In the genomic region with DNA sequence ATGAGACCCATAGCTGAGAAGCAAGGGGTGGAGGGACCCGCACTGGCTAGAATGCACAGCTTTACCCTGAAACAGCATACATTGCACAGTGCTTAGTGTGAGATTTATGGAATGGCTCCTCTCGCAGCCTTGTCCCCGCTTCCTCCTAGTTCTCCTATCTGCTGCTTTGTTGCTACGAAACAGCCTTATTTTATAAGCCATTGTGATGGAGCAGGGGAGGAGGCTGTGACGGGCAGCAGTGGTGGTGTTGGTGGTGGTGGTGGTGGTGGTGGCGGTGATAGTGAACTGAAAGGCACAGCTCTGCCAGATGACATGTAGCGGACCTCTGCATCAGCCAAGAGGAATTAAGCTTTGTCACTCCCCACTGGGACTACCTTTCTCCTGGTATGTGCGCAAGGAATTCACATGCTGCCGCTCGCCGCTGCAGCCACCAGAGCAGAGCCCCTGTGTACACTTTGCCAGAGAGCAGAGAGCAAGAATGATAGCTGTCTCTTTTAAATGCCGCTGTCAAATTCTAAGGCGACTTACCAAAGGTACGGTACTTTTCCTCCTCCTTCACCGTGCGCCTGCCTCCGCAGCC, we compare ENCODE assay signal across 8 mouse cellular contexts.
A peak's percentile ranks its signal among the peaks of the same experiment; 100 is the strongest.
DNase-seq lines count a peak whose midpoint lies in the region; ATAC-seq lines count a peak whose summit lies in the region.

No protein-coding gene starts in this region.

- peak overlapping the region; percentile 93 for H3K27ac ChIP-seq in neural tube, embryonic 14.5 days (ENCODE audit: low read depth, low read length)

- WGBS in neural tube, embryonic 14.5 days, result 15% methylated on average over 17 of the region's 17 CpGs

- peak overlapping the region; percentile 76 for H3K9ac ChIP-seq in neural tube, embryonic 14.5 days (replicated peaks; ENCODE audit: low read depth, low read length)

- peaks cover 11% of the 10 kb centered on the region; the same call in 1 of the 2 replicates for H3K9me3 ChIP-seq in megakaryocyte, embryonic 14.5 days
- no peaks in the 10 kb centered on the region for H3K9me3 ChIP-seq in neural tube, embryonic 14.5 days (ENCODE audit: control insufficient read depth, low read length)

- peak overlapping the region; percentile 64 for H3K4me2 ChIP-seq in neural tube, embryonic 14.5 days (ENCODE audit: low read depth, low read length)

- peak; percentile 36 to 53 for DNase-seq in frontal cortex, postnatal 36 days (ENCODE audit: low spot score in 2 of 2)
- DNase-seq in layer of hippocampus, postnatal 25 days (ENCODE audit: extremely low spot score in 1 of 2, low spot score in 1 of 2), result peak; percentile 27 to 46
- no peak for DNase-seq in MN1 (ENCODE audit: low spot score)
- DNase-seq in spleen, postnatal 4 days (ENCODE audit: low spot score in 2 of 2), result no peak

- H3K4me3 ChIP-seq in megakaryocyte, embryonic 14.5 days (replicated peaks), result peak overlapping the region; percentile 26
- H3K4me3 ChIP-seq in neural tube, embryonic 14.5 days (ENCODE audit: low read depth, low read length), result peak overlapping the region; percentile 46

- no peak for ATAC-seq in megakaryocyte, adult 5-6 weeks (ENCODE audit: poor library complexity, severe bottlenecking)
- ATAC-seq in neural tube, embryonic 14.5 days (ENCODE audit: low read depth), result peak; percentile 76
- no peak for ATAC-seq in inflammation-experienced regulatory T-cells, adult 6 months

- H3K27me3 ChIP-seq in megakaryocyte, embryonic 14.5 days (replicated peaks), result no peaks in the 10 kb centered on the region
- H3K27me3 ChIP-seq in neural tube, embryonic 14.5 days (ENCODE audit: control insufficient read depth, insufficient read depth, low read length), result no peaks in the 10 kb centered on the region

- H3K4me1 ChIP-seq in megakaryocyte, embryonic 14.5 days, result no peaks in the 10 kb centered on the region
- H3K4me1 ChIP-seq in neural tube, embryonic 14.5 days (ENCODE audit: control insufficient read depth, insufficient read depth, low read length), result peaks cover 28% of the 10 kb centered on the region

- no peaks in the 10 kb centered on the region for H3K36me3 ChIP-seq in megakaryocyte, embryonic 14.5 days (replicated peaks; ENCODE audit: low read length)
- no peaks in the 10 kb centered on the region for H3K36me3 ChIP-seq in neural tube, embryonic 14.5 days (ENCODE audit: control insufficient read depth, insufficient read depth, low read length)

Comparison
In these comparisons a context has a peak if more than half of its experiments do, and no peak if none do; other contexts are left out.
1. DNase-seq: peak in frontal cortex, postnatal 36 days (2 of 2) and layer of hippocampus, postnatal 25 days (2 of 2); none in MN1 (single experiment) and spleen, postnatal 4 days (0 of 2).